Mouse (Mus musculus) lung, embryonic 15.5 days (tissue): ENCODE results near the gene Gm21750. TPM values are rescaled to one million over a fixed set of nuclear protein-coding genes. Genes with fewer than 3 reads are reported as not detected.

Experiments
- ATAC-seq: fragments of 200-750 bp; cut with Nextera tagmentation; 2 replicates; pipeline ENCODE4 v1.8.0; 2017; ENCODE audit warnings: moderate number of reproducible peaks, borderline replicate concordance; ENCODE audit not compliant: low FRiP score, low TSS enrichment; ENCODE audit errors: extremely low read depth
- H3K27ac ChIP-seq: fragments of 300-500 bp; sonication (generic); 2 replicates; pipeline ENCODE4 v1.5.1; 2015; ENCODE audit warnings: moderate library complexity, mild to moderate bottlenecking, inconsistent platforms
- H3K27me3 ChIP-seq: fragments of 300-500 bp; sonication (generic); 2 replicates; pipeline ENCODE4 v1.6.1; 2015; ENCODE audit warnings: inconsistent platforms
- H3K36me3 ChIP-seq: fragments of 300-500 bp; sonication (generic); 2 replicates; pipeline ENCODE4 v1.6.1; 2015; ENCODE audit warnings: inconsistent platforms
- H3K4me1 ChIP-seq: fragments of 300-500 bp; sonication (generic); 2 replicates; pipeline ENCODE4 v1.6.1; 2015; ENCODE audit warnings: inconsistent platforms
- H3K4me2 ChIP-seq: fragments of 300-500 bp; sonication (generic); 2 replicates; pipeline ENCODE4 v1.6.1; 2015; ENCODE audit warnings: inconsistent platforms, mild to moderate bottlenecking, moderate library complexity
- H3K4me3 ChIP-seq: fragments of 300-500 bp; sonication (generic); 2 replicates; pipeline ENCODE4 v1.5.1; 2015; ENCODE audit warnings: mild to moderate bottlenecking, inconsistent platforms
- H3K9ac ChIP-seq: fragments of 300-500 bp; sonication (generic); 2 replicates; pipeline ENCODE4 v1.6.1; 2015; ENCODE audit warnings: inconsistent platforms
- H3K9me3 ChIP-seq: fragments of 300-500 bp; sonication (generic); 2 replicates; pipeline ENCODE4 v1.6.1; 2016; ENCODE audit warnings: inconsistent platforms
- WGBS: fragments of 180-500 bp; shearing (Covaris S2); methylation state at CpG from one replicate; pipeline ENCODE4 v1.1.7; 2015; 5-methylcytosine and 5-hydroxymethylcytosine counted together
- polyA plus RNA-seq: library from polyadenylated mRNA; unstranded; fragments of >200 nt; fragmentation: Nextera tagmentation; extraction: Ambion mirVana; gene quantifications from 2 replicates; pipeline ENCODE4 v1.2.1, GENCODE M21; 2015

Gene Gm21750
- polyA plus RNA-seq, 1 experiment from 2014 or later = not detected

DNA sequence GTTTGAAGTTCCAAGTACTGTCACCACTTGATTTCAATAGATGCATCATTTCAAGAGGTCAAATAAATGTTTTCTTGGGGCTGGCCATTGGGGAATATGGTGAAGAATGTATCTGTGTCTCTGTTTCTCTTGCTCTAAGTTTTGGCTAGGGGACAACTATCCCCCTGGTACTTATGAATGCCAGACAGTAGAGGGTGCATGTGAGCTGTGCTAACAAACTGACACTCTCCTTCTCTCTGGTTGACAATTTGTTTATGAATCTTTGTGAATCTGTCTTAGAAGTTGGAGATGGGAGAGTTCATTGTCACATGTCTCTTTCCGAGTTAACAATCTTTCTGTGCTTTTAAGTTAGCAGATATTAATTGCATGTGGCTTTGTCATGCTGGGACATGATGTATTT is 39.2 kb downstream of the Gm21750 start:
- Histone ChIP-seq H3K27me3 (no peaks in the 10 kb centered on the region), H3K4me3 (no peak overlapping the region), H3K9me3 (no peaks in the 10 kb centered on the region), H3K9ac (no peak overlapping the region), H3K27ac (no peak overlapping the region), H3K4me2 (no peak overlapping the region), H3K36me3 (no peaks in the 10 kb centered on the region), H3K4me1 (no peaks in the 10 kb centered on the region)
- 32% methylated on average over 1 of the region's 1 CpGs for WGBS
- no peak for ATAC-seq

DNA sequence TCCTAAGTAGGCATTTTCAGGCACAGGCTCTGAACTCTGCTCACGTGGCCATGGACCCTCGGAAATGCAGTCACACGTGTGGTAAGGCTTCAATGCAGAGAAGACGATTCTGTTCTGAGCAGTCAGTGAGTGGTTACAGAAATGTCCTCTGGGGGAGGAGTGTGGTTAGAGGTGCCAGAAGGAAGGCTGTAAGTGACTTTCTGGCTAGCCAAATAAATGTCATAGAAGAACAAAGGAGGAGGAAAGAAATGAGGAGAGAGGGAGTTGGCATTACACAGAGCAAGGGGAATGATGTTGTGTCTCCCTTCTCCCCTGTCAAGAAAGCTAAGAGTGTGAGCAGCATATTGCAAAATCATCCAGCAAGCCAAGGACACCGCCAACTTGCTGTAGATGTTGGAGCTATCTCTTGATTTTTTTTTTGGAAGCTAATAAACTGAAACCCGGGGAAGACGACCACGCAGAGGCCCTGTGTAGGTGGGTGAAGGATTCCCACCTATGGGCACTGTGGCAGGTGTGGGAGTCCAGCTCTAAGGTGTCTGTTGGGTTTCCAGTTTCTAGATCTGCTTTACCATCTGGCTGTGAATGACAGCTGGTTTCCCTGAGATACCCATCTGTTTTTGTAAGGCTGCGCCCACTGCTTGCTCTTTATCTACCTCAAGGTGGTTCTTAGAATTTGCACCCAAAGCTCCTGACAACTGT is 48.5 kb downstream of the Gm21750 start:
- ATAC-seq = peak; percentile 75; the same call in 1 of the 2 replicates
- no peak overlapping the region for H3K4me2 ChIP-seq
- no peaks in the 10 kb centered on the region for H3K4me1 ChIP-seq
- WGBS = 70% methylated on average over 9 of the region's 9 CpGs
- H3K27ac ChIP-seq = no peak overlapping the region
- no peaks in the 10 kb centered on the region for H3K27me3 ChIP-seq
- no peaks in the 10 kb centered on the region for H3K9me3 ChIP-seq
- no peaks in the 10 kb centered on the region for H3K36me3 ChIP-seq
- no peak overlapping the region for H3K4me3 ChIP-seq
- no peak overlapping the region for H3K9ac ChIP-seq

Other genes starting within 250 kb of the Gm21750 start
- 94.1 and 97.4 TPM in 2 replicates for gene Med4, start 151.2 kb upstream of the Gm21750 start, polyA plus RNA-seq
- gene Sucla2, start 135.9 kb upstream of the Gm21750 start, polyA plus RNA-seq = 109 and 116 TPM in 2 replicates
- 5.7 and 6.0 TPM in 2 replicates for gene Nudt15, start 113.0 kb upstream of the Gm21750 start, polyA plus RNA-seq